Comparison of ENCODE assay signal across 13 mouse cellular contexts in genomic region chr7:109290501-109290900, GRCm38 (mm10).
DNase-seq lines count a peak whose midpoint lies in the region; ATAC-seq and TF ChIP-seq lines count a peak whose summit lies in the region.
"Had no signal": no experiment of that assay in that cellular context is flagged by ENCODE, and none has a peak within 500 bp of the region (broad histone marks: within the 10 kb centered on the region; RNA-seq: fewer than 3 reads in every experiment).

No protein-coding gene starts in this region.

- H3K27me3 ChIP-seq in heart, embryonic 10.5 days (ENCODE audit: insufficient read depth, poor library complexity, severe bottlenecking): no peaks in the 10 kb centered on the region
- H3K27me3 ChIP-seq in liver, postnatal 0 days (ENCODE audit: insufficient read depth, low read length): no peaks in the 10 kb centered on the region
- H3K27me3 ChIP-seq: limb, embryonic 12.5 days; lung, embryonic 15.5 days had no signal

- no peak overlapping the region for H3K4me3 ChIP-seq in heart, embryonic 10.5 days
- H3K4me3 ChIP-seq in liver, postnatal 0 days (ENCODE audit: low read depth, low read length): no peak overlapping the region
- H3K4me3 ChIP-seq: limb, embryonic 12.5 days; lung, embryonic 15.5 days had no signal

- TF ChIP-seq EP300 in liver, postnatal 0 days (IDR thresholded peaks at IDR 0.05; ENCODE audit: low read depth): no peak

- no peaks in the 10 kb centered on the region for H3K9me3 ChIP-seq in heart, embryonic 10.5 days
- no peaks in the 10 kb centered on the region for H3K9me3 ChIP-seq in liver, postnatal 0 days (ENCODE audit: low read length)
- H3K9me3 ChIP-seq: G1E; limb, embryonic 12.5 days; lung, embryonic 15.5 days had no signal

- peak; percentile 15 for DNase-seq in adrenal gland, postnatal 10 days
- no peak for DNase-seq in adrenal gland, adult 8-10 months
- peak; percentile 16 for DNase-seq in heart, postnatal 4 days
- DNase-seq in heart, embryonic 10.5 days (ENCODE audit: low spot score): no peak
- no peak for DNase-seq in liver, postnatal 0 days
- DNase-seq in liver: no peak
- DNase-seq in embryo, embryonic 11 days: peak; percentile 37
- no peak for DNase-seq in Muller cell, postnatal 12 days (ENCODE audit: inconsistent ontology term)
- DNase-seq: cerebellum, adult 11 months; kidney, postnatal 14 days had no signal

- no peaks in the 10 kb centered on the region for H3K4me1 ChIP-seq in heart, embryonic 10.5 days
- H3K4me1 ChIP-seq in liver, postnatal 0 days (ENCODE audit: insufficient read depth): no peaks in the 10 kb centered on the region
- H3K4me1 ChIP-seq: limb, embryonic 12.5 days; lung, embryonic 15.5 days had no signal

- no peak for ATAC-seq in liver, postnatal 0 days

- WGBS in heart, embryonic 10.5 days: 9% methylated on average over 2 of the region's 2 CpGs
- 26% methylated on average over 2 of the region's 2 CpGs for WGBS in liver, postnatal 0 days (ENCODE audit: insufficient replicate concordance)

- 0 out of 2 replicates have a peak, but pooled peaks have one; percentile 17 for TF ChIP-seq CTCF in liver, postnatal 0 days (IDR thresholded peaks at IDR 0.05; ENCODE audit: low read depth)

- no peak overlapping the region for H3K4me2 ChIP-seq in liver, postnatal 0 days (ENCODE audit: low read depth, low read length)
- H3K4me2 ChIP-seq: limb, embryonic 12.5 days; lung, embryonic 15.5 days had no signal

- no peaks in the 10 kb centered on the region for H3K36me3 ChIP-seq in heart, embryonic 10.5 days
- no peaks in the 10 kb centered on the region for H3K36me3 ChIP-seq in liver, postnatal 0 days (replicated peaks; ENCODE audit: insufficient read depth, low read length)
- H3K36me3 ChIP-seq: G1E; limb, embryonic 12.5 days; lung, embryonic 15.5 days had no signal

- H3K27ac ChIP-seq in heart, embryonic 10.5 days: no peak overlapping the region
- H3K27ac ChIP-seq in liver, postnatal 0 days (ENCODE audit: low read depth): no peak overlapping the region
- H3K27ac ChIP-seq: limb, embryonic 12.5 days; lung, embryonic 15.5 days had no signal

- H3K9ac ChIP-seq in liver, postnatal 0 days (replicated peaks): no peak overlapping the region
- H3K9ac ChIP-seq: limb, embryonic 12.5 days; lung, embryonic 15.5 days had no signal

Comparison
In these comparisons a context has a peak if more than half of its experiments do, and no peak if none do; other contexts are left out.
1. DNase-seq: peak in adrenal gland, postnatal 10 days (single experiment), heart, postnatal 4 days (single experiment) and embryo, embryonic 11 days (single experiment); none in adrenal gland, adult 8-10 months (single experiment), heart, embryonic 10.5 days (single experiment), liver, postnatal 0 days (single experiment), liver (single experiment) and Muller cell, postnatal 12 days (single experiment).